Mouse (Mus musculus): ENCODE measurements at regions not wholly inside any gene's neighbourhood (a gene's known extent, or its start where the extent isn't known, plus 50 kb on each side); places are given as distances from the start of the nearest gene placed in this dataset.

GRCm38 (mm10) chr6:18648898-18649591 is 134.4 kb upstream of the Cttnbp2 start:
- TF ChIP-seq CTCF (IDR thresholded peaks at IDR 0.05), result no peak
- TF ChIP-seq EP300 (IDR thresholded peaks at IDR 0.05), result no peak

Measured in lung, postnatal 0 days (tissue).